Mouse (Mus musculus): Measurements from ENCODE around the gene Galnt9.
A peak's percentile ranks its signal among the peaks of the same experiment; 100 is the strongest.

The Galnt9 gene

DNA sequence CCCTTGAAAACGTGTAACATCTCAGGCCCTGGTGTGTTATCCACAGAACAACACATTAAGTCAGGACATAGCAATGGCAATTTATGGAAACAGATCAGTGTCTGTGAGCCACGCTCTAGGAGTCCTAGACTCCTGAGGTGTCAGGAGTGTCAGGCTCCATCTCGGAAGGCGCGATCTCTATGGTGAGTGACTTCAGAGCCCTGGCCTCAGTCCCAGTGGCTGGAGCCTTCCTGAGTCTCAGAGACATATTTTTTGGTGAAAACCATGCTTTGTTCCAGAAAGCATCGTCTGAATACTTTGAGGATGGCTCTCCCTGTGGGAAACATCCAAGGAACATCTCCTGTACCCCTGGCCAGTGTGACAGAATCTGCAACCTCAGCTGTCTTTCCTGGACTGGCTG is 2.7 kb upstream of the Galnt9 start:
- DNase-seq, result no peak

DNA sequence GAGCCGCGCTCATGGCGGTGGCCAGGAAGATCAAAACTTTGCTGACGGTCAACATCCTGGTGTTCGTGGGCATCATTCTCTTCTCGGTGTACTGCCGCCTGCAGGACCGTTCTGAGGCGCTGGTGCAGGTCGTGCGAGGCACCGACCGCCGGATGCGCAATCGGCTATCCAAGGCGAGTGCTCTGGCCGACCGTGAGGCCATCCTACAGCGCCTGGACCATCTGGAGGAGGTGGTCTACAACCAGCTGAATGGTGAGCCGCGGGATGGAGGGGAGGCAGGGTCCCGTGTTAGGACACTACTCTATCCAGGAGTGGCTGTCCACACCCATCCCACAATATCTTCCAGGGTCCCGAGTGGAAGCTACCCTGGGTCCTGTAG is 525 bp downstream of the Galnt9 start:
- DNase-seq, result no peak

DNA sequence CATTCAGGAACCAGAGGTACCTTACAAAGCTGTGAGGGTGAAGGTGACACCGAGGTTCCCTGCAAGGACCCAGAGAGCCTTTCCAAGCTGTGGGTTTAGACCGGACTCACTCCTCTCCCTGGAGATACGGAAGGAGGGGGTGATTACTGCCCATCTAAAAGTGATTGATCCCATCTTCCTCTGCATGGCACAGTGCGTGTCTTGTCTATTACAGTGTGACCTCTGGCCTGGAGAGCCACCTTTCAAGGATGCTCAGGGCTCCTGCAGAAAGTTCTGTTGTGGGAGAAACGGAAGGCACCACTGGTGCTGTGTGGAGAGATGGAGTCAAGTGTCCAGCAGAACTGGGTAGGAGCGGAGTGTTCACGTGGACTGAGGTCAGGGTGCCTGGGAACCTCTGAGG is 1.2 kb downstream of the Galnt9 start:
- DNase-seq, result no peak

DNA sequence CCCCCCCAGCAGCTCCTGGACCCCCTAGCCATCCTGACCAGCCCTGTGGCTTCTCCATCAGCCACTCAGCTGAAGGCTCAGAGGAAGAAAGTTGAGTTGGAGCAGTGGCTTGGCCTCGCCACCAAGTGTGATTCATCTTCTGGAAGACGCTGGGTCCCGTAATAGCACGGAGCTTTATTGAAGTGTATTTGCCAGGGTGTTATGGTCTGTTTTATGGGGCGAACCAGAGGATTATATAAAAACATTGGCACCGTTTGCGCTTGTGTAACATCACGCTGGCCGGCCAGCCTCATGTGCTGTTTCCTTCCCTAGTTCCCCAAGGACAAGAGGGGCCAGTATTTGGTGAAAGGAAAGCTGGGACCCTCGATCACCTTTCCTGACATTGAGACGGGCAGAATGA is 2.0 kb downstream of the Galnt9 start:
- DNase-seq, result no peak

DNA sequence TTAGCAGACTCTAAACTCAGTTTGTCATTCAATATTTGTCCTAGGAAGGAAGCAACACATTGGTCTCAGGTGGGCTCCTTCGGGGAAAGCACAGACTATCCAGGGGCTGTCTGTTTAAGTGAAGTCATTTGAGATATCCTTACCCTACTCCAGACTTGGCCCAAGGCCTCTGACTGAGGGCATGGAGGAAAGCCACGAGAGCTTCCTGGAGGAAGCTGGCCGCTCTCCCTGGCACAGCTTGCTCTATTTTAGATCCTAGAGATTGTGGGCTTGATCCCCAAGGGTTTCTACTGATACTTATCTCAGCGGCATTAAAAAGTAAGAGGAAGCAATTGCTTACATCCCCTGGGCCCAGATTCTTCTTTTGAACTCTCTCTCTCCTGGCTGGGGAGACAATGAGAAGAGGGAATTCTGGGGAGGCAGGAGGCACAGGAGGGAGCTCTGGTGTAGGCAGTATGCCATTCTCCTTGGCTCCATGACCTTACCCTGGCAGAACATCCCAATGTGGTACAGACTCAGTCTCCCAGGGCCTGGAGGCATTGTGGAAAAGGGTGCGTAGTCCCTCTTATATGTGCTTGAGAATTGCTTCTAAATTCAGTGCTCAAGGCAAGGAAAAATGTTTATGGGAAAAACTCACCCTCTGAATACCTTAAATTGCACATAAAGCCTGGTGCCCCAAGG is 2.7 kb downstream of the Galnt9 start:
- DNase-seq, result no peak

DNA sequence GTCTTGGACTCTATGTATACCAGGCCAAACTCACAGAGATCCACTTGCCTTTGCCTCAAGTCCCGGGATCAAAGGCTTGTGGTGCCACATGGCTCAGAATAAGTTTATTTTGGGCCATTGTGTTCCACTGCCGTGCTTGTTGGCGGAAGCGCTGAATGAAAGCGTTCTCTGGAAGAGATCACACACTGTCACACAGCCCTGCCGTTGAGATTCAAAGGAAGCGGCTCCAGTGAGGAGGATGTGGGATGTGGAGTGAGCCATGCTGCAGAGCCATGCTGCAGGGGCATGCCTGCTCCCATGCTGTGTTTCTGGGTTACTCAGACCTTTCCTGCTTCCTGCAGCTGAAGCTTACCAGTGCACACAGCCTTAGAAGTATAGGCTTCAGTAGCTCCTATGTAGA is 4.3 kb downstream of the Galnt9 start:
- DNase-seq, result no peak

DNA sequence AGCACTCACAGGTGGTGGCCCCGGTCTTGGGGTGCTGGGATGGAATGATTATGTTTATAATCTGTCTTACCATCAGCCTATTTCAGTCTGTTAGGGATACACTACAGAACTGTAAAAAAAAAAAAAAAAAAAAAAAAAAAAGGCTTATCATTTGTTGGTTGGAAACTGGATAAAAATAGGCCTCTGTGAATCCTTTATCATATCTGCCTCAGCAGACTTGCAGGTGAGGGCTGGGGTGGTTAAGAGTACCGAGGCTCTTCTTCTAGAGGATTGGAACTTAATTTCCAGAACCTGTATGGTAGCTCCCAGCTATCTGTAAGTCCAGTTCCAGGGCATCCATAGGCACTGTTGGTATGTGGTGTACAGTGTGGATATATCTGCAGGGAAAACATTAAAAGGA is 6.0 kb downstream of the Galnt9 start:
- DNase-seq, result no peak

DNA sequence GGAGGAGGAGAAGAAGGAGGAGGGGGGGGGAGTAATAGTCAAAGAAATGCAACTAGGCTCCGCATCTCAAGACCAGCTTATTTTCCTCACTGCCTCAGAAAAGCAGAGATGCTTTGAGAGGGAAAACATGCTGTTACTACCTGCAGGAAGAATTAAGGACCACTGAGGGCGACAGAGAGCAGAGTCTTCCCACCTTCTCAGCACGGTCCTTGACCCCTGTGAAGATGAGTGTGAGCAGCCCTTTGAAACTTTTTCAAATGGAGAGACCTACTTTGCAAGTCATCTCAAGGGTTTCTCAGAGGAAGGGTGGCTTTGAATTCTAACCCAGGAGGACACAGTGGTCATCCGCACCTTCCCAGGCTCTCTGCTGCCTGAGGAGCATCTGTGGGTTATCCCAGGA is 6.7 kb downstream of the Galnt9 start:
- no peak for DNase-seq

DNA sequence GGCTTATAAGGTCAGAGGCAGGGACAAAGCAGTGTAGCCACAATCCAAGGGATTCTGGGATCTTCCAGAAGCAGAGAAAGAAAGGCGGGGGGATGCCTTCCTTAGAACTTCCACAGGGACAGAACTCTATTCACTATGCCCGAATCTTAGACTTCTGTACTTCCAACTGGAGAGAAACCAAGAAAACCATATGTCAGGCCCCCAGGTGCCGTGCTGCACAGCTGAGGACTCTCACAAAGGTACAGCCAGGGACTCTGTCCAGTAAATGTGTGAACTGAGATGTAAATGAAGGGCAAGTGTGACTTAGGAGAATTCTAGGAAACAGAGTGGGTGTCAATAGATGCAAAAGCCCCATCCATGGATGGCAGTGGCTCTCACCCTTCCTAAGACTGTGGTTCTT is 7.8 kb downstream of the Galnt9 start:
- no peak for DNase-seq

DNA sequence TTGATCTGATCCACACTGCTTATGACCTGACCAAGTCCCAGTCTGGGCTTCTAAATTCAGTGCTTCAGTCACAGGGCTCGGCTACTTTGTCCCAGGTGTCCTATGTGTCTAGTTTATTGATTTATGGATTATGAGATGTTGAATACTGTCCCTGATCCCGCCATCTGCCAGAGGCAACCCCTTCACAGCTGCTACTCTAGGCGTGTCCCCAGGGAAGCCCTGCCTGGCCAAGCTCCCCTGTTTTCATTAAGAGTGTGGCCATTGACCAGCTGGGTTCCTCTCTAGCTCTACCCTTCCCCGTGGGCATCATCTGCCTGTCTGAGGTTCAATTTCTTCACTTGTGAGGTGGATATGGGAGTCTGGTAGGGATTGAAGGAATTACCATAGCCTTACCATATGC is 9.2 kb downstream of the Galnt9 start:
- DNase-seq, result no peak

DNA sequence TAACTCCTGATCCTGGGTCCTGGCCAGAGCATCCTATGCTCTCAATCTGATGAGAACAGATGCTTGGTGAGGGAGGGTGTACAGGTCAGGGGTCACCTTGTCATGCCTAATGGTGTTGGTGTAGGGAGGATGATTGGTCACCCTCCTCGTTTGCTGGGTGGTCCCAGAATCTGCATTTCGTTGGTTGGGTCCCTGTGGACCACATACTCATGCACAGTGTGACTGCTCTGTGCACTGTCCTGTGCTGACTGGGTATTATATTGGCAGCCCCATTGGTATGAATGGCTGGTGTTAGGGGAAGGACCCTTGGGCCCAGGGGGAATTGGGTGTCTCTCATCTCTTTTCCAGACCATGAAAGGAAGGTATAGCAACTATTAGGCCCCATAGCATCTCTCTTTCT is 11.0 kb downstream of the Galnt9 start:
- DNase-seq, result no peak

DNA sequence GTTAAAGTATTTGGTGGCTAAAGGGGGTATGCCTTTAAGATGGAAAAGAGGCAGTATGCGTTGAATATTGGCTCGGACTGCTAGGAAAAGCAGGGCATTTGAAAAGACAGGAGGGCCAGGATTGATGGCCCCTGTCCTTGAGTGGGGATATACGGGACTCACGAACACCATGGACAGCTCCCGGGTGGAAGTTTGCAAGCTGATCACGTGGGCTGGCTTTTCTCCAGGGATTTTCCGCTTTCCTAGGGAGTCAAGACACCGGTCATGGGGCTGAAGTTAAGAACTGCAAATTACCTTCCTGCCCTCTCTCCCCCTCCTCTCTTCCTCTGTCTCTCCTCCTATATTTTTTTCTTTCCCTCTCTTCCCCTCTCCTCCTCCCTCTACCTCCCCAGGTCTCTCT is 14.2 kb downstream of the Galnt9 start:
- peak; percentile 81 for DNase-seq

DNA sequence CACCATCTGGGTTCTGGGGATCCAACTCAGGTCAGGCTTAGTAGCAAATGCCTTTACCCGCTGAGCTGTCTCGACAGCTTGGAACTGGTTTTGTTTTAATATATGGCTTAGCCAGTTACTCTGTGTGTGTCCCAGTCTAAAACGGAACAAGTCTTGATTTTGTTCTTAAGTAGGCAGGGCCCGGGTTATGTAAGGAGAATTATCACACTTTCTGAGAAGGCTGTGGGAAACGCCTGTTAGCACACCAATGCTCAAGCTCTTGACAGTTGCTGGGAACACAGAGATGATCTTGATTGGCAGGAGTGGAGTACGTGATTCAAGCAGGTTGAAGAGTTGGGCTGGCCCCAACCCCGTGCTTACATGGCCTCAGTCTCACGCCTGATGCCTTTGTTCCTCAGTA is 15.5 kb downstream of the Galnt9 start:
- DNase-seq, result no peak

DNA sequence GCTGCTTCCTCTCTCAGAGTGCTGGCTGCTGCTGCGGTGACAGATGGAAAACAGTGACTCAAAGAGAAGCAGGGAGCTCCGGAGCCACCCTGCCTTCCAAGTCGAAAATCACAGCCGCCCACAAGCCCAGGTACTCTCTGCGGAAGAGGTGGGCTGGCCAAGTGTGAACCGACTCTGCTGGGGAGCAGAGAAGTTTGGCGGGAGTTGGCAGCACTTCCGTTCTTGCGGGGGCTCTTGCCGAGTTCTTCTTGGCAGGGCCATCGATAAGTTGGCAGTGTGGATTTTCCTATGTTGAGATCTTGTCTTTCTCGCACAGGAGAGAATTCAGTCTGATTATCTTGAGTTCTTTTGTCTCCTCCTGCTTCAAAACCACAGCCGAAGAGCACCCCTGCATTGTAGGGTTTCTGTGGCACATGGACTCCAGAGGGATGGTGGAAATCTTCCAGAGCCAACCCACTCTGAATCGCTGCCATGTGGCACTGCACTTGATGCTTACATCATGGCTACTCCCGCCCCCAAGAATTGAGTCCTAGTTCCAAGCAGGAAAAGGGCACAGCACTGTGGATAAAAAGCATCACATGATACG is 18.7 kb downstream of the Galnt9 start:
- no peak for DNase-seq

DNA sequence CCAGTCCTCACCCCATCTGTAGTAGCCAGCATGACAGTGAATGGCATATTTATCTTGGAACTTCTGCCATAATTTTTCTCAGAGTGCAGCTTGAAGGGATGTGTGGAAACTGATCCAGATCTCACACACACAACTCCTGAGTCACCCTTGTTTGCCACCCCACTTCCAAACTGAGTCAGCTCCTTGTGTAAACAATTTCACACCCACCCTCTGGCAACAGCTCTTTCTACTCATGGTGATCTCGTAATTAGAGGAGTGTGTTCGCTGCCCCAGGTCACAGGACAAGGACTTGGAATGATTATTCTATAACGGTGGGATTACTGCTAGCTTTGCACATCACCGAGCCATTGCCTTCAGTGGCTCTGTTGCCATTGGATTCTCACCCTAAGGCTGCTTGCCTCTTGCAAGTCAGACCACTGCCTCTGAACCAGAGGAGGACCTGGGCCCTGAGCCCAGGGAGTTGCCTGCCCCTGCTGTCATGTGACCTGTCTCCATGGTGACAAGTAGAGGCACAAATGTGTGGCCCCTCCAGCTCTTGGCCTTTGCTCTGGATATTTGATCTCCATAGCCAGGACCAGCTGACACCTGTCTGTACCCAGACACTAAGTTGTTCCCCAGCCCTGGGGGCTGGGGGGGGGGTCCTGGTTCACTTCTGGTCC is 21.0 kb downstream of the Galnt9 start:
- DNase-seq, result no peak

DNA sequence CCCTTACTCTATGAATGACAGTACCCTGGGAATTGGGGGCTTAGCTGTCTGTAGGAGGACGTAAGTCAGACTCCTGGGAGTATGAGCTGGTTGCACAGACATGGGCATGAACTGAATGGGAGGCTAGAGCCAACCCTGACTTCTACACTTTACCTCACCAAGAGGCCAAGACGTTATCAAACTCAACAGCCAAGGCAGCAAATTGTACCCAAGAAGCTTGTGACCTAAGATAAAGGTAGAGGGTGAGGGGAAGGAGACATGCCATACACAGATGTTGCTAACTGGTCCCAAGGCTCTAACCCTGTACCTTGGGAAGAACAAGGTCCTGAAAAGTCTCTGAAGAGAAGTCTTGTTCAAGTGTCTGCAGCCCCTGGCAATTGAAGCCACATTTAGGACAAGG is 23.4 kb downstream of the Galnt9 start:
- DNase-seq, result no peak

DNA sequence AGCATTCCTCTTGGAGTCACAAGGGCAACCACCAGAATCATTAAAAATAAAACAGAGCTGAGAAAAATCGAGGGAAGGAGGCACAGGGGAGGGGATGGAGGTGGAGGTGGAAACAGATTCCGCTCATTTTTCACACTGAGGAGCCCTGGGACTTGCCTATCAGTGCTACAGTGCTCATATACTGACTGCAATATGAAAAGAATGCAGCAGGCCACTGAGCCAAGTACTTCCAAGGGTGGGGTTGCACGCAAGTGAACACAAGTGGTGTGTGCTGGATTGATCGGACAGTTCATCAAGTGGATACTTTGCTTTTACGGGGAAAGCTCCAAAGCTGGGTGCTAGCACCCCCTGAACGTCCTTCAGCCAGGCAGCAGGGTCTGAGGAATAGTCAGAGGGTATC is 30.7 kb downstream of the Galnt9 start:
- no peak for DNase-seq

DNA sequence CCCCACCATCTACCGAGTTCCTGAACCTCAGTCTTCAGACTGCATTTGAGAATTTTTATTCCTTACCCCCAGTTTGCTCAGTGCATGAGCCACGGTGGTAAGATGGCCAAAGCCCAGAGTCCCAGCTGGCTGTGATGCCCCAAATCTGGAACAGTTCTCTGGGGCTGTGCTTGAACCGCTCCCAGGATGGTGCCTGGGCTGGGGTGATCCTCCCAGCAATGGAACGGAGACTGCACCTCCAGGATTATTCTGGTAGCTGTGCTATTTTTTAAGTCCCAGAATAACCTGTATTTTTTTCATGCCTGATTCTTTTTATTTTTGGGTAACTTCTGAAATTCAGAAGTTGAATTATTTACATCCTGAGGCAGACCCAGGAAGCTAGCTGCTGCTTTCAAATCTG is 35.1 kb downstream of the Galnt9 start:
- DNase-seq, result no peak

DNA sequence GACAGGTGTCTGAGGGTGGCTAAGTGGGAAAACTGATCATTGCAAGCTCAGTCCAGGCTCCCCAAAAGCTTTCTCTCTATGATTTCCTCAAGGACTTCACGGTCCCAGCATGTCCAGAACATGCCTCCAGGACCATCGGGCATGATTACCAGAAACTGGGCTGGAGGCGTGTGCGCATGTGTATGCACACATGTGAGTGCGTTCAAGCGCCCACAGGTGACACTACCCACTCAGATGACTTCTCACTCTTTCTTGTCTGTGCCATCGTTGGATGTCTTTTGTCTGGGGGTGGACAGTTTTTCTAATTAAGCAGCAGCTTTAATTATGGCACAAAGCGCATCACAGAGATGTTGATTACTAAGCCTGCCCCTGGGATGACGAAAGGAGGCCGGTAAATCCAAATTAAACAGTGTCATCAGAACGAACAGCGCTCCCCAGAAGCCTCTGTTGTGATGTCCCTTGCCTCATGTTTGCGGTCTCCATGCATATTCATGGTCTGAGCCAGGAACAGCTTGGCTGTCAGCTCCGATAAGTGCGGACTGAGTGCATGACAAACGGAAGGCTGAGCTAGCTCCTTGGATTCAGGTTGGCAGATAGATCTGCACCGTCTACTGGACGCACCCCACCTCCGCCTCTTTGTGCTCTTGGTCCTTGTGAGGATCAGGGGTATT is 36.5 kb downstream of the Galnt9 start:
- no peak for DNase-seq

DNA sequence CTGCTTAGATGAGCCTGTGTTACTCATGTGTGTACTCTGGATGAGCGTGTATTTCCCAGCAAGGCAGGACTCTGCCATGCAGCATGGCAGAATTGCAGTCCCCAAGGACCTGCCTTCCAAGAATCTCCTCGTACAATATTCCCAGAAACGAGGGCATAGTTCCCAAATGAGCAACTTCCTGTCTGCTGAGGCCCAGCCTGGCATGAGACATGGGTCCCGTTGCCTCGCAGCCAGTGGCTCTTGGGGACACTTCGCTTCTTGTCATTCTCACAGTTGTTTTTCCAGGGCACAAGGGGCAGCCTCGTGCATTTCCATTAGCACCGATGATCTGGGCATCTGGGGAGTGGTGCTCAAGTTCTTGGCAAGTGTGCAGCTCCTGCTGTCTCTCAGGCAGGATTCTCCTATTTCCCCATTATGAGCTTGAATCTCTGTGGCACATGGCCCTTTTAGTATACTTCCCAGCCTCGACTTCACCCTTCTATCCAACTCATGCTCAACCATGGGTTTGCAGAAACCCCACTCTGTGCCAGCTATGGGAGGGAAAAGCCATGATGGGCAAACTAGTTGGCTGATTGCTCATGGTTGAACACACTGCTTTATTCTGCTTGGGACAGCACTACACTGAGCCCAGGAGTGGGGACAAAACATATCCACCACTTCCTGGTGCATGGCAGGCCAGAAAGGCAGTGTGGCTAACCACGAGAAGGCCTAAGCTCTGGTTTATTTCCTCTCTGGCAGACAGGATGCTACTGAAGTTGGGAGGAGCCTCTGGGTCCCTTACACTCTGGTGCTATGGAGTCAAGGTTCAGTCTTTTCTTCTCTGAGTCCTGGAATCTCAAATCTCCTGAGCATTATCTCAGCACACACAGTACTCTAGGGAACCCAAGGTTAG is 38.7 kb downstream of the Galnt9 start:
- no peak for DNase-seq

DNA sequence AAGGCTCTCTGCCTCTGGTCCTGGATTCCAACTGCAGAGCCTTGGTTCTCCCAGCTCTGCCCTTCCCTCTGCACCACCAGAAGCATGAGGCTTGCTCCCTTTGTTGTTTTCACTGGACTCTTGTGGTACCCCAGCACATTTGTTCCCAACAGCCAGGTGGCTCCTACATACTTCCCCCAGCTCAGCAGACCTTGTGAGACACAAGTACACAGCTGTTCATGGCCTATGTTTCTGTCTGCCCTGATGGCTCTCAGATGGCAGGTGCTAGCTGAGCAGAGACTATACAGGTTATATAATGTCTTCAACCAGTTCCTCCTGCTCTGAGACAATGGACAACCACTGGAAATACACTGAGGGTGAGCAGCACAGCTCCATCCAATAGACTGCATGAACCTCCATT is 43.3 kb downstream of the Galnt9 start:
- DNase-seq, result no peak

DNA sequence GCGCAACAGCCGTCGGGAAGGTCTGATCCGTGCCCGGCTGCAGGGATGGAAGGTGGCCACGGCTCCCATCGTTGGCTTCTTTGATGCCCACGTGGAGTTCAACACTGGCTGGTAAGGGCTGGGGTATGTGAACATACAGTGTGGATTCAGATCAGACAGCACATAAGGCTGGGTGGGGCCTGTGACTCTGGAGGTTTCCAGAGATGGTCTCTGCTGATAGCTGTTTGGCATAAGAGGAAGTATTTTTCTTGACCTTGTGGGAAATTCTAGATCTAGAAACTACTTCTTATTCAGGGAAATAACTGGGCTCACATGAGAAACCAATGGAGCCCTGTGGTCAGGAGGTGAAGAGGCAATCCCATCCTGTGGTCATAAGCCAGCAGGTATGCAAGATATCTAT is 45.7 kb downstream of the Galnt9 start:
- no peak for DNase-seq

DNA sequence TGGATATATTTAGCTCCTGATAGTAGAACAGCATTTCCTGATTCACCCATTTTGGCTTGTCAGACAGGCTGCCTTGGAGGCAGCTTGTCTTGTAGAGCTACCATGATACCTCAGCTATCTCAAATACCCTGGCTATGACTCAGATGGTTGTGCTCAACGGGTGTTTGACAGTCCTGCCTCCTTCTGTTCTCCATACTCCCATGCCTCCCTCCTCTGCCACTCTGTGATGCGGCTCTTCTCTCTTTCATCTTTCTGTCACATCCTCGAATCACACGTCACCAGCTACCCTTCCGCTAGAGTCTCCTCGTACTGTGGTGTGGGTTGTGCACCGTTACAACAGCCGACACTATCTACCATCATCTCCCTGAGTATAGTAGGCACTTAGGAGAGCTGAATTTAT is 50.3 kb downstream of the Galnt9 start:
- DNase-seq, result no peak

Measured in lung, postnatal 14 days (tissue).